Mouse (Mus musculus) regulatory T cell (primary cell): Measurements from ENCODE around the gene Lipc.

Experiments used
- in situ Hi-C: fragments of 300-600 bp; cut with MboI, MseI; formaldehyde crosslinking; loops from one replicate; pipeline ENCODE4 v1.15.1; 2025; ENCODE audit warnings: high pct_unique_total_duplicates

Gene Lipc

DNA sequence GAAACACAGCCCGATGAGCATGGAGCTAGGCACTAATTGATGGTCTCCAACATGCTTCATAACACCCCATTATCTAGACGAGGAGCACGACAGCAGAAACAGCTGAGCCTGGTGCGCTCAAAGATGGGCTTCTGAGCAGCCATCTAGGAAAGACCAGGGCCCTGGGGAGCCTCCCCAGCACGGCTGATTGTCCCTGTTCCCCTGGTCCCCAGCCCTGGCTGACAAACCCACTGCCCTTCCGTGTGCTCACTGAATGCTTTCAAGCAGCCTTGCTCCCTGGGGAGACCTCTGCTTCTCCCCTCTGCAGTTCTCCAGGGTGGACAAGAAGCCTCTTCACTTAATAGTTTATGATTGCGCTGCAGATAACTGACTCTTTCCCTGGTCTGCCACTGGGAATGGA lies 35.5 kb downstream of the Lipc start:
- in situ Hi-C loops = no loop called here

DNA sequence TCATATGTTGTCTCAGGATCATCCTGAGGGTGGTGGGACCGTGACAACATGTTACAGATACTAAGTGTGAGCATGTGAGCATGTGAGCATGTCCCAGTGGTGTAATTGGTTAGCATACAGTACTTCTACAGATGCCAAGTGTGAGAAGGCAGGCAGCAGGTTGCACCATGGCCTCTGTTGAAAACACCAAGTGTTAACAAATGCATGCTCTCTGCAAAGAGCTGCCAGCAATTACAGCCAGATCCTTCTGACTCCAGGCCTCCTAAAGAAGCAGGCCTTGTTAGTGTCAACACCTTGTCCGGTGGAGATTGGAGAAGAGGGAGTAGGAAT lies 36.7 kb downstream of the Lipc start:
- in situ Hi-C loops = no loop called here

DNA sequence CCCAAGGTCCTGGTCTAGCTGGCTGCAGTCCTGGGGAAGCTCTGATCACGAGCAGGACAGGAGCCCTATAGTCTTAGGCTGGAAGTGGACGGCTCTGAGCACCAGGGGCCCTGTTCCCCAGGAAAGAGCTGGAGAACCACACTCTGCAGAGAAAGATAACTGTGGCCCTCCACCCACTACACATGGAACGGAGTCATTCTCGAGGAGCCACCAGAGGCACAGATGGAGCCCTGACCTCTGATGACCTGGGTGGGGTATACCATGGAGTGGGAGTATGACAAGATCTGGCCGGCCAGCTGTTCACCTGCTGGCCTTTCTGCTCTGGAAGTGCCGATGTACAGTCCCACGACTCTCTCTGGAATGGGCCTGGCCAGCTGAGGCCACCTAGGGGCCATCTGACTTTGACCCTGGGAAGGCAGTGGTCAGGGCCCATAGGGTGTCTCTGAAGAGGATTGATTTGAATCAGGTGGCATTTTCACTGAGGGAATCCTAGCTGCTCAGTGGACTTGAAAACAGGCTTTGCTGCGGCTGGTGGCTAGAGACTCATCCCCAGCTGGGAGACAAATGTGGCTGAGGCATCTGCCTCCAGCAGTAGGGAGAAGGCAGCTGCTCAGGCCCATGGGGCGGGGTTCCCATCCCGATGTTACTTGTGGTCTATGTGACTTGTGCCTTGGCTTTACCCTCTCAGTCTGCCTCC lies 37.2 kb downstream of the Lipc start:
- in situ Hi-C loops = no loop called here

DNA sequence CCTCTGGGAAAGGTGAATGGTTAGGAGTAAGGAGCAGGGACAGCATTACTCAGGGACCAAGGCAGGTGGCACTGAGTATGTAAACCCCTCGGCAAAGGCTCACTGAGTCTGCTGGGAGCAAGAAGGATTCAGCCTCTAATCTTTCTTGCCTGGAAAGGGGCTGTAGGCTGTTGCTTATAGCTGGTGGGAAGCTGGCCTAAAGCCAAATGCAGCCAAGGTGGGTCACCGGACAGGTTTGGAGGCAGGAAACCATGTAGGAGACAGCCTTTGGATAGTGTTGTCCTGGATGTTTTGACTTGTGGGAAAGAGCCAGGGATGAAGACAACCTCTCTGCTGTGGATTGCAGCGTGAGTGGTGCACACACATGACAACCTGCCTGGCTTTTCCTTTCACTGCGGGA lies 40.9 kb downstream of the Lipc start:
- in situ Hi-C loops = no loop called here

DNA sequence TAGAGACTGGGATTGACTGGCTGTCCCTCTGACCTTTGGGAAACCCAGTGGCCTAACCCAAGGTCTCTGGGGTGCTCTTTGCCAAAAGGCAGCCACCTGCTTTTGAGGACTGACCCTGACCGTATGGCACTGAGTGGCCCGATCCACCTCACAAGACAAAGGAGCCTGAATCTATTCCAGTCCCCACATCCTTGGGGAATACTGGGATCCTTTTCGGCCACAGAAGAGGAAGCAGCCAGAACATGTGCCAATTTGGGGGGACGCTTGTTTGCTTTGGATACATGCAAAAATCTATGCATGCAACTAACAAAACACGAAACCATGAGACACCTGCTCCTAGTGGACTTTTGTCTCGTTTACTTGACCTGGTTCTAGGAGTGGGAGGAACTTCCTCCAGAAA lies 41.7 kb downstream of the Lipc start:
- in situ Hi-C loops = no loop called here

DNA sequence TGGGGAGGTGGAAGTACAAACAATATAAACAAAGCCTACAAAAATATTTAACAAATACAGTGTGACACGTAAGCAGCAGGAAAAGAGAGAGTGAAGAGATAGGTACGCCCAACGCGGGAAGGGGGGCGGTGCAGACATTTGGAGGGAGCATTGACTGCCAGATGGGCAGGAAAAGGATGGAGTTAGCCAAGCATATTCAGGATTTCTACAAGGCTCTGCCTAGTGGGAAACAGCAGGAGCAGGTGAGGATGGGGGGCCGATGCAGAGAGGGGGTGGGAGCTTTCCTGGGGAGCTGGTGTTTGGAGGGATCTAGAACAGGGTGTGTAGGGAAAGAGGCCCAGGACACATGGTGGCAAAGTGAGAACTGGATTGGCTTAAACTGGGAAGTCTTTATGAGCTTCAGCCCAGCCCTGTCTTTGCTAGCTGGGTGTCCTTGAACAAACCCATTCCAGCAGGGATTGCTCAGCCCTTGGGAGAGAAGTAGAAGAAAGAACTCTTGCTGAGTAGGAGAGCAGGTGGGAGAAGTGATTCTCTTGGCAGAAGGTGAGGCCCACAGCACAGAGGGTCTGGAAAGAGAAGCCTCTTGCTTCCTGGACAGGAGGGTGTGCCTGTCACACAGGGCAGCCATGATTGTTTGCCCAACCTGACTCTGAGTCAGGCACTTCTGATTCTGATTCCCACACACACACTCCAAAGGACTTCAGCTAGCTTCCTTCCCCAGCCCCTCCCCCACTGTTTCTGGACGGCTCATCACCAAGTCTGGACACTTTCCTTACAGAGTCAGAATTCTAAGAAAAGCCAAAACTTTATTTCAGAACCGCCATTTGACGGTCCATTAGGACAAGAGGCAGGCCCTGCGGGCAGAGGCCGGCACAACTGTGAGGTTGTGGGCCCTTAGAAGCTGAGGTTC lies 49.0 kb downstream of the Lipc start:
- in situ Hi-C loops = no loop called here

DNA sequence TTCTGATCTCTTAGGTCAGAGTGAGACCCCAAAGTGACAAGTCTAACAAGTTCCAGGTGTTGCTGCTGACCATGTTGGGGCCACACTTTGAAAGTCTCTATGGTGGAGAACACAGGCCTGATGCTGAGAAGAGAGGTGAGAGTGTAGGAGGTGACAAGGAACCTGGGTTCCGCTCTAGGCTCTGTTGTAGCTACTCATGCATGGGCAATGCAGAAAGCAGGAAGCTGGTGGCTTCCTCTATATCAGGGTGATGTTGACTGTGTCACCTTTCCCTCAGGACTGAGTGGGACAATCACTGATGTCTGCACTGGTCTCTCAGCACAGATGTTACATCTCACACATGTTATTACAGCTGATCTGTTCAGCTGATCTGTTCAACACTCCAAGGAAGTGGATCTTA lies 57.8 kb downstream of the Lipc start:
- in situ Hi-C loops = loop anchor here (5.0 kb wide), 1 partner anchor 57 kb away; no protein-coding TSS in a partner anchor

DNA sequence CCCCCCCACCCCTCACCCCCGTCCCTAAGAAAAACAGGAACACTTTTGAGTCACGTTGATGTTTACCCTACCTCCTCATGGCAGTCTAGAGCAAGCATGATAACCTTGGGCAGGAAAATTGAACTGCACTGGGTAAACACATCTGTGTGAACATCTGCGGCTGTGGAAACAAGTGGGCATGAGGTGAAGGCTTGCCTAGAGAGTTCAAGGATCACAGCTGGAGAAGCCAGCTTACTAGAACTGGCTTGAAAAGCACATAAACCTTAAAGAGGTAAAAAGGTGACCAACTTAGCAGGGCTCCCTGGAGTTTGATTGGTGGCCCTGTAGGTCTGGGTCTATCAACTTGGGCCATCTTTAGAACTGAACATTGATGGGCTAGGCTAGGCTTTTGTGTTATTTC lies 58.5 kb downstream of the Lipc start:
- in situ Hi-C loops = loop anchor here (5.0 kb wide), 1 partner anchor 56 kb away; no protein-coding TSS in a partner anchor

DNA sequence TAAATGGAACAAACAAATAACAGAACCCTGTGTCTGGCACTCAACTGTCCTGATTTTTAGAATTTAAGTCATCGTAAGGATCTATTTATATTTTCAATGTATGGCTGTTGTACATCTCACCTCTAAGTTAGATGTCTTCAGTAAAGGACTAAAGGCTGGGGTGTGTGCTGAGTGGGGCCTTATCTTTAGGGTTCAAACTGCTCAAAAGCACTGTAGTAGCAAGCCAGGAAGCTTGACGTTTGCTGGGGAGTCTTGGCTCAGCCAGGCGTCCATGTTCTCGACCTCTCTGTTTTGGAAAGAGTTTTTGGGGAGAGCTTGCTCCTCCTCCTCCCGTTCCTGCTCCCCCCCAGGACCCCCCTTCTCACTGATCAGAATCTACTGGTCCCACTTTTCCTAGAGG lies 59.4 kb downstream of the Lipc start:
- in situ Hi-C loops = loop anchor here (5.0 kb wide), 1 partner anchor 55 kb away; no protein-coding TSS in a partner anchor

DNA sequence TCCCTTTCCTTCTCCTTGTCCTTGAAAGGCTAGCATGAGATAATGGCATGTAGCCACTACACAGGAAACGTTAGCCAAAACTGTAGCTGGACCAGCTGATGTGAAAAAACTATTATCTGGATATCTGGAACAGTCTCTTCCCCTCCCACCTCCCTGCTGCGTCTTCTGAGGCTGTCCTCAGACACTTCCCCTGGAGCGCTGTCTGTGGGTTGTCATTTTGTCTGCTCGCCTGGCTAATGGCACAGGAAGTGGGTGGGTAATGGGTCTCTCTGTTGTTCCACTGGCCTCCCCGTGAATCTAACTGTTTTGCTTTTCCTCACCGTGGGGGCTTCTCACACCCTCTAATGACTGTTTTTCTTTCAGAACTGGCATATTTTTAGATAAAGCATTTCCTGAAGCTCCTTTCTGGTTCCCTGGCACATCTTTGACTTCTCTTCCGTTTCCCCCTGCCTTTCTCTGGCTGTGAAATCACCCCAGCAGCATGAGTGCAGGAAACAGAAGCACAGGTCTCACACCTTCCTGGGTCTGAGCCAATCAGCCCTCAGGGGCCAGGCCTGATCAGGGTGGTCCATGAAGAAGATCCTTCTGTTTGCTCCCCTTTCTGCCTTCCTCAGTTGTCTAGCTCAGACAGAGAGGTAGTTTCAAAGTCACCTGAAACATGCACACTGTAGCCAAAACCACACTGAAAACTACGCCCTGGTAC lies 60.4 kb downstream of the Lipc start:
- in situ Hi-C loops = loop anchor here (5.0 kb wide), 1 partner anchor 54 kb away; no protein-coding TSS in a partner anchor

DNA sequence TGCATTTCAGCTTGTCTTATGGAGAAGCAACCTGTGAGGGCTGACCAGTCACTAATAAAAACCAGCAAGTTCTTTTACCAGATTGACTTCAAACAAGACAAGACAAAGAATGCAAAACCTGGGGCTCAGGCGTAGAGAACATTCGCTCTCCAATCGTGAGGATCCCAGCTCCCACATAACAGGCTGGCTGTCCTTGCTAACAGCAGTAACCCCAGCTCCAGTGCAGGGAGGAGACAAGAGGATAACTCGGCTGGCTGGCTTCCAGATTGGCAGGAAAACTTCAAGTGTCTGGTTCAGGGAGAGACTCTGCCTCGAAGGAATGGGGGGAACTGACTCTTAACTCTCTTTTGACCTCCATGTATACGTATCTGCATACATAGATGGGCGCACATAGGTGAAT lies 61.3 kb downstream of the Lipc start:
- in situ Hi-C loops = loop anchor here (5.0 kb wide), 1 partner anchor 53 kb away; no protein-coding TSS in a partner anchor

DNA sequence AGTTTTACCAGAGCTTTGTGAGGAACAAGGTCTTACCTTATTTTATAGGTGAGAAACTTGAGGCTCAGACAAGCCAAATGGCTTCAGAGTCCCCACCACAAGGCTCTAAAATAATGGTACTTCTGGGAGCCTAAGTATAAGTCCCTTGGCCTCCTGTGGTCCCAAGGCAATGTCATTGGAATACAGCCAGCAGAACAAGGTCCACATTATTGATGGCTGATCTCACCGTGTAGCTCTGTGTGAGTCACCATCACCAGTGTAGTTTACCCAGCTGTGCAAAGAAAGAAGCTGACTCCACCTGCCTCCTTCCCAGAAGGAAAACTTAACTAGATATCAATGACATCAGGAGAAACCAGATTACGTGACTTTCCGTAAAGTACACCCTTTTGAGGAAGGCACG lies 63.1 kb downstream of the Lipc start:
- in situ Hi-C loops = no loop called here

DNA sequence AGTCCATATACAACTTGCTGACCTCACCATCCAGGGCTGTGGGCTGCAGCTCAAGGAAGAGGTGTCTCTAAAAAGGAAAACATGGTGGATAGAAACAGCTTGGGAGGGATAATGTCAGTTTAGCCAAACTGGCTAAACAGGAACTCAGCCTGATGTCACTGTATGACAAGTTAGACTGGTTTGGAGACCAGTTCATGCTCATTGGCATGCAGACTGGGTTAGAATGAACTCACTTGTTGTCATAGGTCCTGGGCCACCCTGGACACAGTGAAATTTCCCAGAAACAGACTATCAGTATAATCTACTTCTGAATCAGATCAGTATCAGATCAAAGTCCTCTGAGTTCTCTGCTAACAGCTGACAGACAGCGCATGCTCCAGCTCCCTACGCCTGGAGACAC lies 63.5 kb downstream of the Lipc start:
- in situ Hi-C loops = no loop called here

DNA sequence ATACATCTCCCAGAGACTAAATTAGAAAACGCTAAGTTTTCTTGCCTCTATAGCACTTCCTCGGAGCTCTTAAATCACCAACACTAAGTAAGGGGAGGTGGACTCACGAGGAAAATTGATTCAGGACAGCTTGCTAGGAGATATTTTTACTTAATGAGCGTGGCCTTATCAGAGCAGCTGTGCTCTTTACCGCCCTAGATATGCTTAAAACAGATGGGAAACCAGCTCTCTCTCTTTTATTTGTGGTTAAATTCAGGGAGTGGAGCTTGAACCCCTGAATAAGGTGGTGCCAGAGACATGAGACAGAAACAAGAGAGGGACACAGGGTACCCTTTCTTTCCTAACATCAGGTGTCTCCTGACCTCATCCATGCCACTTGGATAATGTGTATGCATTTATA lies 70.0 kb downstream of the Lipc start:
- in situ Hi-C loops = no loop called here

DNA sequence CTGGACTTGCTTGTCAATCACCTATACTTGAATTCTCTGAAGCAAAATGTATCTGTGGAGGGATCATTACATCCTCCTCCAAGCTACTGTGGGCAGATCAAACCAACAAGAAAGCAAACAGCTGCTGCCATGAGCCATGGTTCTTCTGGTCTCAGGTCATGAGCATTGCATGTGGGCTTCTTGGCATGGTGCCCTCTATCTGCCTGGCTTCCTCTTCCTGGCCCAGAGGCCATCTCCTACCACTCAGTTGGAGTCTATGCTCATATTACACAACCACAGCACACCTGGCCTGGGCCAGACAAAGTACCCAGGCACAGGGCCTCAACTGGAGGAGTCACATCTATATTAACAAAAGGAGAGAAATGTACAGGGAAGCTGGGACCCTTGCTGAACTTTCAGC lies 73.2 kb downstream of the Lipc start:
- in situ Hi-C loops = loop anchor here (10.0 kb wide), 2 partner anchors 156 to 406 kb away; no protein-coding TSS in a partner anchor

DNA sequence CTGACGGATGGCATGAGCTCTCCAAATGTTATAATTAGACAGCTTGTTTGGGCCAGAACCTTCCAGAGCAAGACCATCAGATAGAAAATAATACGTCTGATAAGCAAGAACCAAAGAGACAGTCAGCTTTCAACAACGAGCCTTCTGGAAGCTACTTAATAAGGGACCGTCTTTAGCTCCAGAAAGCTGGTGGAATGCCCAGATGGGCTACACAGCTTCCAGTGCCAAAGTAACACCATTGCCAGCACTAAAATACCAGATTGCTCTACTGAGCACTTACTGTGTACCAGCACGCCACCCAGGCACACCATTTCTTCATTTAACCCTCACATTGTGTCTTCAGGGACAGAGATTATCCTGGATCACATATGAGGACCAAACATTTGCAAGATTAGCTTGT lies 73.9 kb downstream of the Lipc start:
- in situ Hi-C loops = loop anchor here (10.0 kb wide), 2 partner anchors 157 to 407 kb away; no protein-coding TSS in a partner anchor

DNA sequence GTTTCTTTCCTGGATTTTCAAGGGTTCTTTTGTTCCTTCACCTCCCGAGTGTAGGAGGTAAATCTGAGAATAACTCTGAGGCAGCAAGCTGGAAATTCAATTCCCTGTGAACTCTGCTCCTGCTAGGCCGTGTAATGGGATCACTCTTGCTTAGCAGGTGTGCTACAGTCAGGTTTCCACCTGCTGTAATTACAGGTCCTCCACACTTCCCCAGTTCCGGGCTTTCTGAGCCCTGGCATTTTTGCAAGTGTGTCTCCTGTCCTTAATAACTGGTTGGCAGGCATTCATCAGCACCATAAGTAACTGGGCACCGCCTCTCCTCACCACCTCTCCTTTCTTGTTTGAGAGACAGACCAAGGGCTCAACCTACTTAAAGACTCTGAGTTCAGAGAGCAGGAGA lies 76.5 kb downstream of the Lipc start:
- in situ Hi-C loops = loop anchor here (10.0 kb wide), 2 partner anchors 159 to 409 kb away; no protein-coding TSS in a partner anchor

DNA sequence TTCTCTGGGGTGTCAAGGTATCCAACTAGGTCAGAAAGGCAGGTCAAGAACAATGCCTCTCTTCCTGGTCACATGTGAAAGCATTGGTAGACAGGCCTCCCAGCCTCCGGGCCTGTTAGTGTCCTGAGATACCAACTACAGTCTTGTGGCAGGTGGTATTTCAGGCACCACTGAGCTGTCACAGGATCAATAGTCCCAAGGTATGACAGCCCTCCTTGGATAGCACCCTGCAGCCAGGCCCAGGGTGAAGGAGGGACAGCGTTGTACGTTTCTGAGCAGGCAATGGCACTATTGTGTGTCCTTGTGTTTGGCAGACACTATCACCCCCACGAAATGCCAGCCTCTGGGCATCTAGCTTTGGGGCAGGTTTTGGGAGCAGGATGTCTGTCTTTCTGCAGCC lies 77.0 kb downstream of the Lipc start:
- in situ Hi-C loops = loop anchor here (10.0 kb wide), 2 partner anchors 160 to 410 kb away; no protein-coding TSS in a partner anchor

DNA sequence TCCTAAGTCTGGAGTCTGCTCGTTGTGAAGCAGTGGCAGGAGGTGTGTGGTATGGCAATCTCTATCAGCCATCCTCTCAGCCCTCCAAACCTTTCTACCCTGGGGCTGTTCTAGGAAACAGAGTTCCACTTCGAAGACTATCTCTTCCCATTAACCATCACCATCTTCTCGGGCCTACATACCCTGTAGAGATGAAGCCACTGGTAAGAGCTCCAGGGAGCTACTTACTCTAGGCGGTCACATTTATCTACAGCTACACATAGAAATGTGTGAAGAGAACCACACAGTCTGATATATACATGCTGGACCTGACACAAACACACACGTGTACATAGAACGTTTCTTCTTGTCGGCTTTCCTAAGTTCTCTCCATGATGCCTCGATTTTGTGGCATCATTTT lies 79.4 kb downstream of the Lipc start:
- in situ Hi-C loops = loop anchor here (10.0 kb wide), 2 partner anchors 162 to 412 kb away; no protein-coding TSS in a partner anchor

DNA sequence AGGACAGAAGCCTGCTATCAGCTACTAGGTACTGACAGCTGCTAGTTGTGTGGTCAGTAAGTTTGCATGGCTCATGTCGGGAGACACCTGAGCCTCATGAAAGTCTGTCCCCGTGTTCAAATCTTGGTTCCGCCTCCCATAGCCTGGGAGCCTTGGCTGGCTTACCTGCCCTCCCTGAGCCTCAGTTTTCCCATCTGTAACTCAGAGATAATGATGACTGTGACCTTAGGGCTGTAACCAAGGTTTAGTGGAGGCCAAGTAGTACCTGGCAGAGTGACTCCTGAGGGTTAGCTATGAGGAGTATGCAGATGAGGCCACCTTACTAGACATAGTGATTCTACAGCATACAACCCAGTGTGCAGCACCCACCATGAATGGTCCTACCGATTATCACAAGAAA lies 81.7 kb downstream of the Lipc start:
- in situ Hi-C loops = loop anchor here (10.0 kb wide), 2 partner anchors 164 to 414 kb away; no protein-coding TSS in a partner anchor

DNA sequence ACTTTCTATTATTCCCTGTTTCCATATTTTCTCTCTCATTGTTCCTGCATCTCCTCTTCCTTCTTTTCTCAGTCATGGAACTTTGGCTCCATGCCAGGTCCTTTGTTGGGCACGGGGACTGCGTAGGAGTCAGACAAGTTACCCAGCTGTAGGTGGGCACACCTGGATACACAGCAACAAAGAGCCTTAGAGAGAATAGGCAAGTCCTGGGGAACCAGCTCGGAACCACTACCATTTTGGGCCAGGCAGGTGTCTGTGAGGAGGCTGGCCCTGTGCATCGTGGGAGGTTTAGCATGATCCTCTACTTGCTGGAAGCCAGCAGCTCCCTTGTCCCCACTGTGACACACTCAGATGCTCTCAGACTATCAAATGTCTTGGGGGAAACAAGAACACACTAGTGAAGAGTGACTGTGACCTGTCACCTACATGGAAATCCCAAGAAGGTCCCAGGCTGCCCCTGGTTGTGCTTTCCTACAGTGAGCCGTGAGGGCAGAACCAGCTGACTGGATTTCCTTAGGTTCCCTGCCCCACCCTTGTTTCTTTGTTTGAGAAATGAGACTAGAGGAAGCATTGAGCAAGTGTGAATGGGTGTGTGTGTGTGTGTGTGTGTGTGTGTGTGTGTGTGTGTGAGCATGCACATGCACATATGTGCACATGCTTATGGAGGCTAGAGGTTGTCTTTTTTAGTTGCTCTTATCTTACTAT lies 82.7 kb downstream of the Lipc start:
- in situ Hi-C loops = no loop called here
